Mouse (Mus musculus) adrenal gland, postnatal 14 days (tissue): Measurements from ENCODE around the gene Podxl2. TPM values are rescaled to one million over a fixed set of nuclear protein-coding genes. Genes with fewer than 3 reads are reported as not detected.
A peak's percentile ranks its signal among the peaks of the same experiment; 100 is the strongest.

ENCODE experiments used
- DNase-seq: peaks from one replicate; pipeline ENCODE4 v3.0.0; 2021; ENCODE audit warnings: mixed read lengths
- total RNA-seq: library from RNA; stranded (reverse); gene quantifications from 2 replicates; pipeline ENCODE4 v1.2.3, GENCODE M21; 2021

Gene Podxl2
- total RNA-seq, 1 experiment from 2014 or later = 24.4 TPM

GRCm38 (mm10) chr6:88889410-88890042 is 14.7 kb upstream of the Podxl2 start:
- peak; percentile 49 for DNase-seq

- no peak for DNase-seq
Observed at GRCm38 (mm10) chr6:88886417-88886967, 11.6 kb upstream of the Podxl2 start.

GRCm38 (mm10) chr6:88885644-88886416 is 11.0 kb upstream of the Podxl2 start:
- no peak for DNase-seq

GRCm38 (mm10) chr6:88884690-88885089 is 9.8 kb upstream of the Podxl2 start:
- no peak for DNase-seq

- no peak for DNase-seq
Observed at GRCm38 (mm10) chr6:88884195-88884594, 9.4 kb upstream of the Podxl2 start.

- no peak for DNase-seq
Observed at GRCm38 (mm10) chr6:88881334-88881733, 6.5 kb upstream of the Podxl2 start.

- DNase-seq = no peak
Observed at GRCm38 (mm10) chr6:88879471-88879870, 4.6 kb upstream of the Podxl2 start.

- peak; percentile 34 for DNase-seq
Observed at GRCm38 (mm10) chr6:88873965-88874867, 628 bp downstream of the Podxl2 start.

- no peak for DNase-seq
Observed at GRCm38 (mm10) chr6:88872811-88873210, 2.0 kb downstream of the Podxl2 start.

- no peak for DNase-seq
Observed at GRCm38 (mm10) chr6:88871546-88871945, 3.3 kb downstream of the Podxl2 start.

- no peak for DNase-seq
Observed at GRCm38 (mm10) chr6:88870594-88870993, 4.2 kb downstream of the Podxl2 start.

GRCm38 (mm10) chr6:88869459-88869858 is 5.4 kb downstream of the Podxl2 start:
- peak; percentile 76 for DNase-seq

GRCm38 (mm10) chr6:88865704-88866103 is 9.1 kb downstream of the Podxl2 start:
- DNase-seq = no peak

GRCm38 (mm10) chr6:88860914-88861313 is 13.9 kb downstream of the Podxl2 start:
- peak; percentile 69 for DNase-seq

GRCm38 (mm10) chr6:88858341-88858740 is 16.5 kb downstream of the Podxl2 start:
- no peak for DNase-seq

- DNase-seq = no peak
Observed at GRCm38 (mm10) chr6:88857830-88858229, 17.0 kb downstream of the Podxl2 start.

GRCm38 (mm10) chr6:88857249-88857648 is 17.6 kb downstream of the Podxl2 start:
- peak; percentile 63 for DNase-seq

GRCm38 (mm10) chr6:88855636-88856035 is 19.2 kb downstream of the Podxl2 start:
- peak; percentile 81 for DNase-seq

- DNase-seq = no peak
Observed at GRCm38 (mm10) chr6:88854509-88854908, 20.3 kb downstream of the Podxl2 start.

- no peak for DNase-seq
Observed at GRCm38 (mm10) chr6:88850034-88850433, 24.8 kb downstream of the Podxl2 start.

- peak; percentile 52 for DNase-seq
Observed at GRCm38 (mm10) chr6:88849270-88849669, 25.6 kb downstream of the Podxl2 start.

- no peak for DNase-seq
Observed at GRCm38 (mm10) chr6:88847571-88847970, 27.3 kb downstream of the Podxl2 start.
